34 mouse cellular contexts compared by ENCODE assay signal in the genomic region with DNA sequence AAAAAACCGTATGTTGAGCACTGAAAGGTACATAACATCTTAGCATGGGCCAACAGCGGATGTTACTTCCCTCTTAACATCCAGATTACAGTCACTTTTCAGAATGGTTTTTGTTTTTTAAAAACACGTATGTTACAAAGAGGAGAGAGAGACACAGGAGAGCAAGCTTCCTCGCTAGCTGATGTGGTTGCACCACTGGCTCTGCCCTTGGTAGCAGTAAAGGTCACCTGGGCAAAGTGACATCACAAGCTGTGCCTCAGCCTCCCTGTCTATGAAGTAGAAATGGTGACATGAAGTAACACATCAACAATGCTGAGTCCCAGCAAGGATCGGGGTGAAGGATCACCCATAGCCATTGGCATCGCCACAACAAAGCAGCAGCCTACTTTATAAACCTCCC.
"Had no signal": no experiment of that assay in that cellular context is flagged by ENCODE, and none has a peak within 500 bp of the region (broad histone marks: within the 10 kb centered on the region; RNA-seq: fewer than 3 reads in every experiment).

No protein-coding gene starts in this region.

- H3K27me3 ChIP-seq: heart, embryonic 12.5 days; heart, embryonic 13.5 days; heart, embryonic 15.5 days; hindbrain, embryonic 12.5 days; hindbrain, embryonic 13.5 days; hindbrain, embryonic 15.5 days; intestine, embryonic 15.5 days; kidney, embryonic 15.5 days had no signal

- H3K27ac ChIP-seq: heart, embryonic 10.5 days; heart, embryonic 13.5 days; heart, embryonic 15.5 days; hindbrain, embryonic 10.5 days; hindbrain, embryonic 12.5 days; hindbrain, embryonic 13.5 days; hindbrain, embryonic 14.5 days; hindbrain, embryonic 15.5 days; hindbrain, postnatal 0 days; intestine, embryonic 15.5 days; kidney, embryonic 15.5 days; kidney, postnatal 0 days; layer of hippocampus, adult 2 months had no signal

- DNase-seq: heart, postnatal 10 days; heart, postnatal 14 days; heart, postnatal 36 days; heart, postnatal 4 days; kidney, adult 11 months; kidney, adult 18-20 months; kidney, adult 2 months; kidney, adult 8-10 months; kidney, adult 9 months; kidney, postnatal 10 days; kidney, postnatal 14 days; kidney, postnatal 36 days; kidney, postnatal 4 days; layer of hippocampus, adult 9-11 months; layer of hippocampus, postnatal 36 days had no signal

- H3K4me1 ChIP-seq: hindbrain, embryonic 10.5 days; hindbrain, embryonic 12.5 days; hindbrain, embryonic 13.5 days; hindbrain, embryonic 15.5 days; intestine, embryonic 15.5 days; kidney, embryonic 15.5 days had no signal

- H3K9me3 ChIP-seq: heart, embryonic 10.5 days; heart, embryonic 12.5 days; heart, embryonic 13.5 days; heart, embryonic 15.5 days; hindbrain, embryonic 10.5 days; hindbrain, embryonic 12.5 days; hindbrain, embryonic 13.5 days; hindbrain, embryonic 15.5 days; intestine, embryonic 15.5 days; kidney, embryonic 15.5 days had no signal

- H3K36me3 ChIP-seq: heart, embryonic 10.5 days; heart, embryonic 12.5 days; heart, embryonic 13.5 days; heart, embryonic 15.5 days; hindbrain, embryonic 10.5 days; hindbrain, embryonic 12.5 days; hindbrain, embryonic 13.5 days; hindbrain, embryonic 15.5 days; intestine, embryonic 15.5 days; kidney, embryonic 15.5 days had no signal

- H3K9ac ChIP-seq: heart, embryonic 12.5 days; heart, embryonic 13.5 days; heart, embryonic 15.5 days; hindbrain, embryonic 12.5 days; hindbrain, embryonic 13.5 days; hindbrain, embryonic 14.5 days; hindbrain, embryonic 15.5 days; intestine, embryonic 15.5 days; kidney, embryonic 15.5 days had no signal

- H3K4me2 ChIP-seq: heart, embryonic 11.5 days; heart, embryonic 12.5 days; heart, embryonic 13.5 days; heart, embryonic 15.5 days; hindbrain, embryonic 12.5 days; hindbrain, embryonic 13.5 days; hindbrain, embryonic 14.5 days; hindbrain, embryonic 15.5 days; intestine, embryonic 15.5 days; kidney, embryonic 15.5 days had no signal

- H3K4me3 ChIP-seq: heart, embryonic 10.5 days; heart, embryonic 12.5 days; heart, embryonic 13.5 days; heart, embryonic 15.5 days; hindbrain, embryonic 10.5 days; hindbrain, embryonic 12.5 days; hindbrain, embryonic 13.5 days; hindbrain, embryonic 15.5 days; intestine, embryonic 15.5 days; kidney, embryonic 15.5 days; layer of hippocampus, adult 2 months had no signal

- ATAC-seq: hindbrain, embryonic 16.5 days; hindbrain, postnatal 0 days; inflammation-experienced regulatory T-cells, adult 6 months; intestine, embryonic 15.5 days; intestine, embryonic 16.5 days; intestine, postnatal 0 days had no signal
